Mouse (Mus musculus): Measurements from ENCODE around the gene Mov10l1. TPM values are rescaled to one million over a fixed set of nuclear protein-coding genes. Genes with fewer than 3 reads are reported as not detected.

Gene Mov10l1
- polyA plus RNA-seq, 1 experiment from 2014 or later = not detected

GRCm38 (mm10) chr15:89088607-89089247 lies 106.0 kb downstream of the Mov10l1 start, which contains the start of gene Selenoo:
Gene Selenoo, plus strand, starts transcription at chr15:89089084.
- H3K36me3 ChIP-seq (ENCODE audit: control insufficient read depth, insufficient read depth, low read length) = peaks cover 6% of the 10 kb centered on the region
- ATAC-seq (ENCODE audit: insufficient number of reproducible peaks, low FRiP score, low TSS enrichment, low read depth) (peak; percentile 86), DNase-seq (ENCODE audit: low spot score) (peak; percentile 91)
- H3K4me1 ChIP-seq (ENCODE audit: control insufficient read depth, insufficient read depth, low read length) = peaks cover 9% of the 10 kb centered on the region; the same call in 1 of the 2 replicates
- H3K4me2 ChIP-seq (ENCODE audit: low read depth, severe bottlenecking) = peak within 1 kb of the TSS; percentile 64
- no peak within 1 kb of the TSS for H3K27ac ChIP-seq (replicated peaks; ENCODE audit: low read depth, low read length)
- H3K9me3 ChIP-seq (ENCODE audit: control insufficient read depth, low read length) = no peaks in the 10 kb centered on the region
- WGBS = 2% methylated on average over 38 of the region's 38 CpGs
- H3K9ac ChIP-seq (ENCODE audit: low read length) = peak within 1 kb of the TSS; percentile 78
- H3K4me3 ChIP-seq (ENCODE audit: low read depth, low read length) = peak within 1 kb of the TSS; percentile 74
- H3K27me3 ChIP-seq (ENCODE audit: control insufficient read depth, insufficient read depth, low read length) = no peaks in the 10 kb centered on the region

GRCm38 (mm10) chr15:89089248-89090051 lies 106.7 kb downstream of the Mov10l1 start:
- WGBS = 3% methylated on average over 68 of the region's 68 CpGs
- H3K4me2 ChIP-seq (ENCODE audit: low read depth, severe bottlenecking) = peak overlapping the region; percentile 64
- peaks cover 12% of the 10 kb centered on the region for H3K36me3 ChIP-seq (ENCODE audit: control insufficient read depth, insufficient read depth, low read length)
- no peak for DNase-seq (ENCODE audit: low spot score)
- H3K9me3 ChIP-seq (ENCODE audit: control insufficient read depth, low read length) = no peaks in the 10 kb centered on the region
- peak overlapping the region; percentile 74 for H3K4me3 ChIP-seq (ENCODE audit: low read depth, low read length)
- peak; percentile 27; the same call in 1 of the 2 replicates for ATAC-seq (ENCODE audit: insufficient number of reproducible peaks, low FRiP score, low TSS enrichment, low read depth)
- H3K4me1 ChIP-seq (ENCODE audit: control insufficient read depth, insufficient read depth, low read length) = peaks cover 9% of the 10 kb centered on the region; the same call in 1 of the 2 replicates
- H3K27me3 ChIP-seq (ENCODE audit: control insufficient read depth, insufficient read depth, low read length) = no peaks in the 10 kb centered on the region
- H3K27ac ChIP-seq (replicated peaks; ENCODE audit: low read depth, low read length) = no peak overlapping the region
- H3K9ac ChIP-seq (ENCODE audit: low read length) = peak overlapping the region; percentile 78

GRCm38 (mm10) chr15:89090662-89091061 lies 108.0 kb downstream of the Mov10l1 start:
- H3K9ac ChIP-seq (ENCODE audit: low read length) = no peak overlapping the region
- 54% methylated on average over 4 of the region's 4 CpGs for WGBS
- H3K4me1 ChIP-seq (ENCODE audit: control insufficient read depth, insufficient read depth, low read length) = peaks cover 9% of the 10 kb centered on the region; the same call in 1 of the 2 replicates
- H3K27me3 ChIP-seq (ENCODE audit: control insufficient read depth, insufficient read depth, low read length) = no peaks in the 10 kb centered on the region
- H3K4me2 ChIP-seq (ENCODE audit: low read depth, severe bottlenecking) = no peak overlapping the region
- ATAC-seq (ENCODE audit: insufficient number of reproducible peaks, low FRiP score, low TSS enrichment, low read depth) (no peak), DNase-seq (ENCODE audit: low spot score) (no peak)
- no peak overlapping the region for H3K27ac ChIP-seq (replicated peaks; ENCODE audit: low read depth, low read length)
- H3K9me3 ChIP-seq (ENCODE audit: control insufficient read depth, low read length) = no peaks in the 10 kb centered on the region
- H3K4me3 ChIP-seq (ENCODE audit: low read depth, low read length) = no peak overlapping the region
- peaks cover 17% of the 10 kb centered on the region for H3K36me3 ChIP-seq (ENCODE audit: control insufficient read depth, insufficient read depth, low read length)

GRCm38 (mm10) chr15:89092181-89092580 lies 109.5 kb downstream of the Mov10l1 start:
- ATAC-seq (ENCODE audit: insufficient number of reproducible peaks, low FRiP score, low TSS enrichment, low read depth) = no peak
- WGBS = 82% methylated on average over 5 of the region's 5 CpGs
- Histone ChIP-seq H3K27me3 (ENCODE audit: control insufficient read depth, insufficient read depth, low read length) (no peaks in the 10 kb centered on the region), H3K9ac (ENCODE audit: low read length) (no peak overlapping the region), H3K4me2 (ENCODE audit: low read depth, severe bottlenecking) (no peak overlapping the region), H3K36me3 (ENCODE audit: control insufficient read depth, insufficient read depth, low read length) (peaks cover 16% of the 10 kb centered on the region; the same call in 1 of the 2 replicates), H3K27ac (replicated peaks; ENCODE audit: low read depth, low read length) (no peak overlapping the region), H3K4me3 (ENCODE audit: low read depth, low read length) (no peak overlapping the region), H3K4me1 (ENCODE audit: control insufficient read depth, insufficient read depth, low read length) (peaks cover 9% of the 10 kb centered on the region; the same call in 1 of the 2 replicates), H3K9me3 (ENCODE audit: control insufficient read depth, low read length) (no peaks in the 10 kb centered on the region)
- no peak for DNase-seq (ENCODE audit: low spot score)

- H3K27me3 ChIP-seq (ENCODE audit: control insufficient read depth, insufficient read depth, low read length) = no peaks in the 10 kb centered on the region
- no peak overlapping the region for H3K4me3 ChIP-seq (ENCODE audit: low read depth, low read length)
- no peak for DNase-seq (ENCODE audit: low spot score)
- WGBS = 87% methylated on average over 5 of the region's 5 CpGs
- H3K4me1 ChIP-seq (ENCODE audit: control insufficient read depth, insufficient read depth, low read length) = no peaks in the 10 kb centered on the region
- H3K9me3 ChIP-seq (ENCODE audit: control insufficient read depth, low read length) = no peaks in the 10 kb centered on the region
- no peak overlapping the region for H3K9ac ChIP-seq (ENCODE audit: low read length)
- H3K27ac ChIP-seq (replicated peaks; ENCODE audit: low read depth, low read length) = no peak overlapping the region
- no peak overlapping the region for H3K4me2 ChIP-seq (ENCODE audit: low read depth, severe bottlenecking)
- peaks cover 41% of the 10 kb centered on the region for H3K36me3 ChIP-seq (ENCODE audit: control insufficient read depth, insufficient read depth, low read length)
- ATAC-seq (ENCODE audit: insufficient number of reproducible peaks, low FRiP score, low TSS enrichment, low read depth) = no peak
Observed at GRCm38 (mm10) chr15:89097450-89097849, 114.7 kb downstream of the Mov10l1 start.

GRCm38 (mm10) chr15:89098616-89099015 lies 115.9 kb downstream of the Mov10l1 start:
- ATAC-seq (ENCODE audit: insufficient number of reproducible peaks, low FRiP score, low TSS enrichment, low read depth) (no peak), DNase-seq (ENCODE audit: low spot score) (no peak)
- 89% methylated on average over 7 of the region's 7 CpGs for whole genome bisulfite sequencing
- no peak overlapping the region for H3K4me3 ChIP-seq (ENCODE audit: low read depth, low read length)
- H3K4me1 ChIP-seq (ENCODE audit: control insufficient read depth, insufficient read depth, low read length) = no peaks in the 10 kb centered on the region
- H3K27ac ChIP-seq (replicated peaks; ENCODE audit: low read depth, low read length) = no peak overlapping the region
- H3K27me3 ChIP-seq (ENCODE audit: control insufficient read depth, insufficient read depth, low read length) = no peaks in the 10 kb centered on the region
- H3K4me2 ChIP-seq (ENCODE audit: low read depth, severe bottlenecking) = no peak overlapping the region
- no peaks in the 10 kb centered on the region for H3K9me3 ChIP-seq (ENCODE audit: control insufficient read depth, low read length)
- no peak overlapping the region for H3K9ac ChIP-seq (ENCODE audit: low read length)
- peaks cover 45% of the 10 kb centered on the region for H3K36me3 ChIP-seq (ENCODE audit: control insufficient read depth, insufficient read depth, low read length)

- no peak for ATAC-seq (ENCODE audit: insufficient number of reproducible peaks, low FRiP score, low TSS enrichment, low read depth)
- peaks cover 46% of the 10 kb centered on the region for H3K36me3 ChIP-seq (ENCODE audit: control insufficient read depth, insufficient read depth, low read length)
- no peak for DNase-seq (ENCODE audit: low spot score)
- H3K4me1 ChIP-seq (ENCODE audit: control insufficient read depth, insufficient read depth, low read length) = no peaks in the 10 kb centered on the region
- 91% methylated on average over 12 of the region's 12 CpGs for WGBS
- H3K9me3 ChIP-seq (ENCODE audit: control insufficient read depth, low read length) = no peaks in the 10 kb centered on the region
- H3K27ac ChIP-seq (replicated peaks; ENCODE audit: low read depth, low read length) = no peak overlapping the region
- H3K9ac ChIP-seq (ENCODE audit: low read length) = no peak overlapping the region
- no peak overlapping the region for H3K4me2 ChIP-seq (ENCODE audit: low read depth, severe bottlenecking)
- H3K27me3 ChIP-seq (ENCODE audit: control insufficient read depth, insufficient read depth, low read length) = no peaks in the 10 kb centered on the region
- H3K4me3 ChIP-seq (ENCODE audit: low read depth, low read length) = no peak overlapping the region
Observed at GRCm38 (mm10) chr15:89100823-89101222, 118.1 kb downstream of the Mov10l1 start.

GRCm38 (mm10) chr15:89102646-89103045 lies 119.9 kb downstream of the Mov10l1 start:
- no peak overlapping the region for H3K9ac ChIP-seq (ENCODE audit: low read length)
- H3K27ac ChIP-seq (replicated peaks; ENCODE audit: low read depth, low read length) = no peak overlapping the region
- H3K27me3 ChIP-seq (ENCODE audit: control insufficient read depth, insufficient read depth, low read length) = no peaks in the 10 kb centered on the region
- no peak overlapping the region for H3K4me2 ChIP-seq (ENCODE audit: low read depth, severe bottlenecking)
- H3K4me1 ChIP-seq (ENCODE audit: control insufficient read depth, insufficient read depth, low read length) = no peaks in the 10 kb centered on the region
- no peak for DNase-seq (ENCODE audit: low spot score)
- WGBS = 86% methylated on average over 5 of the region's 5 CpGs
- no peak overlapping the region for H3K4me3 ChIP-seq (ENCODE audit: low read depth, low read length)
- H3K9me3 ChIP-seq (ENCODE audit: control insufficient read depth, low read length) = no peaks in the 10 kb centered on the region
- H3K36me3 ChIP-seq (ENCODE audit: control insufficient read depth, insufficient read depth, low read length) = peaks cover 49% of the 10 kb centered on the region
- ATAC-seq (ENCODE audit: insufficient number of reproducible peaks, low FRiP score, low TSS enrichment, low read depth) = no peak

Data from limb, embryonic 11.5 days (tissue).